Mouse (Mus musculus): ENCODE results near the gene Spata16.

Spata16 gene

DNA sequence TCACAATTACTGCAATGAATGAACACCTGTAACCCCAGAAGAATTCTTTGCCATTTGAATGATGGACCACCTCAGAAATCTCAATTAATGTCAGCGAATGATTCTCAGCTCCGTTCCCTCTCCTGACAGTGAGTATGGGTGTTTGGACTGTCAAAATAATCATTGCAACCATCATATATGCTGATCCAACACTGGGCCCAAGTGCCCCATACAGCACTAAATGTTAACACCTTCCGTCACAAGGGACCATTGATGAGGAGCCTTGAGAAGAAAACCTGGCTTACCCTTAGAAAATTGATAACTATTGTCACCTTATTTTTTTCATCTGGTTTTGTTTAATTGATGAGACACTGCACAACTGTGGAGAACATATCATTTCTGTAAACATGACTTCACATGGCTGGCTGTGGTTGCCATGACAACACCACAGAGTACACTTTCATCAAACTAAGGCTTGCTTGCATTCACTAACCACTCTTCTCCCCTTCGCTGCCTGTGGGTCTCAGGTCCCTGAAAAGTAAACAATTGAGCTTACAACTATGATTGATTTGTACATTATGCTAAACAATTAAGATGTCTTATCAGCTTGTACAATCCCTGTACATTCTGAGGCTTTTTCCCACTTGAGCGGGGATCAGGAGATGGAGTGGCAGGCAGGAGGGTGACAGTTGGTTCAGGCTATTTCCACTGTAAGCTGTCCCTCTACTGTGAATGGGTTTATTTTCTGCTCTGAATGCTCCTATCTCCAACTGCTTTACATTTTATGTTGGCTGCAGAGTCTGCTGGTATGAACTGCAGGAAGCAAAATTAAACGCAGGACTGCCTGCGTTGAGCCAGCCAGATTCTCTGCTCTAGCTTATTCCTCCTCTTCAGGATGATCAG is 189.8 kb downstream of the Spata16 start:
- DNase-seq (ENCODE audit: inconsistent age in 2 of 2, low spot score in 1 of 2) = no peak

DNA sequence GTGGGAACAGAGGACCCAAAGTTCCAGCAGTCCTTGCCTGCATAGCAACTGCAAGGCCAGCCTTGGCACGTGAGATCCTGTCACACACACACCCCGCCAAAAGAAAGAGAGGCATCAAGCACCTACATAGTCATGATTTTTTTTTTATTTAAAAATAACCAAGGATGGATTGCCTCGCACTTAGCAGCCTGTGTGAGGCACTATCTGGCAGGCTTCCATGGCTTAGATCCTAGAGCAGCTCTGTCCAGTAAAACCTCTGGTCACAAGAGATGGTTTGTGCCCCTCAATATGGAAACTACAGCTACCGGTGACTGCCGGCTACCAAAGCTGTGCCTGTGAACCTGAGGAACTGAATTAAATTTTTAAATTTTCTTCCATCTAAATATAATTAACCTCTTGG is 195.5 kb downstream of the Spata16 start:
- no peak for DNase-seq (ENCODE audit: inconsistent age in 2 of 2, low spot score in 1 of 2)

DNA sequence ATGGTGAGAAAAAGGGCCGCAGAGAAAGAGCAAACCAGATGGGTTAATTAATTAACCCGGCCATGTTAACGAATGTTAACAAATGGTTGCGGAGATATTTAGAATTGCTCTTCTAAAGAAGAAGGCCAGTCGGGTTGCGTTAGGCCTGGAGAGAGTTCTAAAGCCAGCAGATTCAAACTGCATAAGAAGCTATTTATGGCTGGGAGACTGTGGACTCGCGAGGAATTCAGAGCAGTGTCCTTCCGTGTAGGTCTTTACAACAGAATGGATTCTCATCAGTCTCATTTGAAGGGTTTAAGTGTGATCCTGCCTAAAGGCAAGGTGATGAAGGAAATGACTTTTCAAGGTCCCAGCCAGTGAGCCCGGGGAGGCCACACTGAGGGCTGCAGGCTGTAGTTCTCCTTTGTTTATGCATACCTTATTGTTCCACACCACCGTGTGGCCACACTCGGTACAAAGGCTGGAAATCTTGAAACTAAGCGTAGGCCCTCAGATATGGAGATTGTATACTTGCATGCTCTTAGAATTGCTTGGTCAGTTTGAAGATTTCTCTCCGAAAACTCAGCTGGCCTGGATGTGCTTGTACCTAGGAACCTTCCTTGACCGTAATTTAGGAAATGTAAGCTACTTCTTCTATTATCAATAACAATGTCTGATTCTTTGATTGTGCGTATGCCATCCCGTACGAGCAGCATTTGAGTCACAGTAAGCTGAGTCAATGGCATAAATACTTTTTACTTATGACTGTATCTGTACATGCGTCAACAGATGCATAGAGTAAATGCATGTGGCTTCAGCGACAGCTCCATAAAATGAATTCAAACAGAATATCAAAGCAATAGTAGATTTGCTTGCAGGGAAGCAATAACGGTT is 197.0 kb downstream of the Spata16 start:
- peak in 1 of 2 experiments; percentile 43 for DNase-seq (ENCODE audit: inconsistent age in 2 of 2, low spot score in 1 of 2)

DNA sequence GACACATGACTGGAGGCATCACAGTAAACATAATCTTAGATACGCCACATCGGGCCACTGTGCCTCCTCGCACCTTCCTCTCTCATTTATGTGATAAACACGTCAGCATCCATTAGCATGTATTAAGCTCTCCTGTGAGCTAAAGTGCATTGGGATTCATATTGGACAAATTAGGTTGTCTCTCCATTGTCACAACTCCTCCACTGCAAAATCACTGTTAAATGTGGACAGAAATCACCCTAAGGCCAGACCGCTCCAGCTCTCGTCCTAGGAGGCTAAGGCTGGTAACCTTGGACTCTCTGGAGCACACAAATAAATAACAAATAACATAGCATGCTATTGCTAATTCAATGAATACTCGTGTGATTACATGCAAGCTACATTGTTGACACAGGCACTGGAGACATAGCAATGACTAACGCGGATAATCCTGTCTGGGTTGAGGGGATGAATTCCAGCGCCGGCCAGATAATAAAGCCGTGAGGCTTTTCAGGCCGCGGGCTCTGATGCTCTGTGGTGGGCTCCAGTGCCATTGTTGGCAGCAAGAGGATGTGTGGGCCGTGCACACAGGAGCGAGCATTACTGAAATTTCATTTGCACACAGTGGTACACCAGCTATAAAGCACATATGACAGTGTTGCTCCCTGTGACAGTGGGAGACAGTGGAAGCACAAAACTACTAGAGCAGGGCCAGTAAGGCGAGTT is 197.8 kb downstream of the Spata16 start:
- DNase-seq (ENCODE audit: inconsistent age in 2 of 2, low spot score in 1 of 2) = no peak

DNA sequence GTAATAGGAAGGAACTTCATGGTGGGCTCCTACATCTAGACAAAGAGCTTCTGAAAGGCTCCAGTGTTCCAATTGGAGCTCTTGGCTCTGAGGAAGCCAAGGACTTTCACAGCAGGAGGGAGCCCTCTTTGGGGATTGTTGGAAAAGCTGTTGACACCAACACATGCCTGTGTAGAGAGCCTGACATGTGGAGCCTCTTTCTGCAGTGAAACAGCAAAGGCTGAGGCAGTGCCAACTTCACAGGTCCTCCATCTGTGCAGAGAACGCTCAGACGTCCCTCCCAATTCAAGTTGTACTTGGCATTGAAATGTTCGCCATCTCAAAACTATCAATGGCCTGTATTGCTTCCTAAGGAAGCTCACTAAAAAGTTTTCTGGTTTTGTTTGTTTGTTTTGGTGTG is 207.6 kb downstream of the Spata16 start:
- no peak for DNase-seq (ENCODE audit: inconsistent age in 2 of 2, low spot score in 1 of 2)

DNA sequence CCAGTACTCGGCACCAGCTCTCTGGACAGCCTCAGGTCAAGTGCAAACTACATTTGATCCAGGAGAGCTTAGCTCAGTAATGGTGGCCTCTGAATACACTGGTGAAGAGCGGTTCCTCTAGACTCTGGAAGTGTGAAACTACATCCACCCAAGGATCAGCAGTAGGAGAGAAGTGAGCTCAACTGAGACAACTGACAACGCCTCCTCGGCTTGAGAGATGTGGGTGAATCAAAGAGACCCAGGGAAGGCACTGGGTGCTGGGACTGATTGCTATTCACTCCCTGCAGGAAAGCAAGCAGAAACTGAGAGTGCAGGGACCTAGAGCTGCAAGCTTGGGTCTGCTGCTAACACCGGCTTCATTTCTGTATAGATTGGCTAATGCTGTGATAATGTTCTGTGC is 210.5 kb downstream of the Spata16 start:
- no peak for DNase-seq (ENCODE audit: inconsistent age in 2 of 2, low spot score in 1 of 2)

DNA sequence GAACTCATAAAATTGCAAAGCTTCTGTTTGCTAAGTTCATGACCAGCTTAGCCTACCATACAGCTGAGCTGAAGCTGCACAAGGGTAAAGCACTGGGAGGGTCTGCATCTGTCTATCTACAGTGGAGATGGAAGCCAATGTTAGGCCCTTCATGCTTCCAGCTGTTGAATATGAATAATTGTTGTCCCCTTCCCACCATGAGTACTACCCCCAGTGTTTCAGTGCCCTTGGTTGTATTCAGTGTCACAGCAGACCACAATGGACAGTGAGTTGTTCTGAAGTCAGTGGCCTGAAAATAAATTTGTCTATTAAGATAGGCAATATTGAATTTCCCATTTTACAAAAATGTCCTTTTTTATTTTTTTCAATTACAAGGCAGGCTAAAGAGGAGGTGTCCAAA is 212.8 kb downstream of the Spata16 start:
- DNase-seq (ENCODE audit: inconsistent age in 2 of 2, low spot score in 1 of 2) = no peak

DNA sequence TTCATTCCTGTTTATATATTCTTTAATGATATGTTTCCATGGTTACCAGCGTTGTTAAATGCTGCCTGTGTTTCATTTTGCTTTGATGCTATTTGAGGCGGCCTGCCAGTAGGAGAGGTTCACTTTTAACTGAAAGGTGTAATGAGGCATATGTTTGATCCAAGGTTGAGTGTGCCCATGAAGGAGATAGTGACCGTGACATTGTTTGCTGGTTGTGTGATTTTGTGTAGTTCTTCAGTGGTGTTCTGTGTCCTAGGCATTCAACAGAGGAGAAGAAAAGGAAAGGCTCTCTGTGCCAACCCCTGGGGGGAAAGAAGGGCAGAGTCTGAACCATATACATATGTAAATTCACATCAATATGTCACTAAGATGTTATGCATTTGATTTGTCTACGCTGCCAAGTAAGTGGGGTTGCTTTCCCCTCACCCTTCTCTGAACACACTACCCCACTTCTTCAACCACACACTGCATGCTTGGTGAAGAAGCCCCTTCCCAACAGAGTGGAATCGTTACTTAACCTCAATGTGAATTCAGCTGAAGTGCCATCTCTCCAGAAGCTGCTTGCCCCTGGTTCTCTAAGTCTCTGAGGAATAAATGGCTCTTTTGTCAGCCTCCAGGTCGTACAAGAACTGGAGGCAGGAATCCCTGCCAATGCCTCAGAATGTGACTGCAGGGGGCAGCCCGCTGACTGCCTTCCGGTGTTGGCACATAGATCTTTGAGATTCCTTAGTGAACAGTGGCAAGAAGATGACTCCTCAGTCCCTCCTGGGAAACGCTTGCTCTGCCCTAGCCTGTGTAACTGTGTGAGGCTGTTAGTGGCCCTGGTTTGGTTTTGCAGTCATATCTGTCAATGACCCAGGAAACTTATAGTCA is 213.5 kb downstream of the Spata16 start:
- no peak for DNase-seq (ENCODE audit: inconsistent age in 2 of 2, low spot score in 1 of 2)

DNA sequence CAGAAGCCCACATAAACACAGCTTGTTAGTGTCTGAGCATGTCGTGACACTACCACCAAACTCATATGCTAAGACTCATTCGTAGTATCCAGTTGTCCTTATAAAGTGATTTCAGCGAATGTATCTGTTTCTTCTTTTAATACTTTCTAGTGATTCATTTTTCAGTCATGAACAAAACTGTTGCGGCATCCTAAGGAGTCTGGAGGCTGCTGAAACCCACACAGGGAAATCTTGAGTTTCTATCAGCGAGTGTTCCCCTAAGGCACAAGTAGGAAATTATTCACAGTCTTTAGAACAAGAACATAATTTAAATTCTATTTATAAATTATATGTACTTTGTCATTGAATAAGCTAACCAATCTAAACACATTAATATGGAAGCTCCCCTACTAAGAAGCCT is 216.1 kb downstream of the Spata16 start:
- no peak for DNase-seq (ENCODE audit: inconsistent age in 2 of 2, low spot score in 1 of 2)

DNA sequence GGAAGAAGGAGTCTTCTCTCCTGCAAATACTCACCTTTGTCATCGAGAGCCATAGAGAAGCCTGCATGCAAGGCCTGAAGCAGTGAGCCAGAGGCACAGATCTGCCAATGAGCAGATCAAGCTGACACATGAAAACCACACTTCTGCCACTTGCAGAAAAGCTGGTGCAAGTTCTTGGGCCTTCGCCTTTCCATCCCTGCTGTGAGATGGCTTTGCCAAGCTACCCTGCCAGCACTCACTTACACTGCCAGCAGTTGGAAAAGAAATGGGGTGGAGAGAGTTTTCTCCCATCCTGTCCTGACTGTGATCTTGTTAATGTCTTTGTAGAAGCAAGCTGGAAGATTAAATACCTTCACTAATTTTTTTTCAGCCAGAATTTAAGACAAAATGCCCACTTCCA is 237.3 kb downstream of the Spata16 start:
- no peak for DNase-seq (ENCODE audit: inconsistent age in 2 of 2, low spot score in 1 of 2)

DNA sequence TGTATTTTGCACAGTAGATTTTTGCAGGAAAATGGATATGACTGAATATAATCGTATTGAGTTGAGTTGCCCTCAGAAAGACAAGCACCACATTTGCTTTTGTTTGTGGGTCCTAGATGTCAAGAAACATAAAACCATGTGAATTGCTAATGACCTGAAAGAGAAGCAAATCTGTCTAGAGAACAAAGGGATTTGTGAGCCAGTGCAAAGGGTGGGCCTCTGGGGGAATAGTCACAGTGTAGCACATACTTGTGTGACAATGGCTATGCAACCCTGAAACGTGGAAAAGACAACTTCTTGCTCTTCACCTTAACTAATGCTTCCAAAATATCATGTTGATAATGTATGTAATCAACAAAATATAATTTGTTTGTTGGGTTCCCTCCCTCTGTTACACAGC is 239.9 kb downstream of the Spata16 start:
- DNase-seq (ENCODE audit: inconsistent age in 2 of 2, low spot score in 1 of 2) = no peak

DNA sequence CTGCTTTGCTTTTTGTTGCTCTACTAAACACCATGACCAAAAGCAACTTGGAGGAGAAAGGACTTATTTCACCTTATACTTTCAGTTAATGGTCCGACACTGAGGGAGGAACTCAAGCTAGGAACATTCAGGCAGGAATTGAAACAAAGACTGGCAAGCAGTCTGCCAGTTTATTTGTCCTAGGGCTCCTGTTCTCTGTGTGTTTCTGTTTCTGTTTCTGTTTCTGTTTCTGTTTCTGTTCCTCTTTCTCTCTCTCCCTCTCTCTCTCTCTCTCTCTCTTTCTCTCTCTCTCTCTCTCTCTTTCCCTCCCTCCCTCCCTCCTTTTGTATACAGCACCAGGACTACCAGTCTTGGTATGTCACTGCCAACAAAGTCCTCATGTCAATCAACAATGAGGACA is 279.2 kb downstream of the Spata16 start:
- no peak for DNase-seq (ENCODE audit: inconsistent age in 2 of 2, low spot score in 1 of 2)

DNA sequence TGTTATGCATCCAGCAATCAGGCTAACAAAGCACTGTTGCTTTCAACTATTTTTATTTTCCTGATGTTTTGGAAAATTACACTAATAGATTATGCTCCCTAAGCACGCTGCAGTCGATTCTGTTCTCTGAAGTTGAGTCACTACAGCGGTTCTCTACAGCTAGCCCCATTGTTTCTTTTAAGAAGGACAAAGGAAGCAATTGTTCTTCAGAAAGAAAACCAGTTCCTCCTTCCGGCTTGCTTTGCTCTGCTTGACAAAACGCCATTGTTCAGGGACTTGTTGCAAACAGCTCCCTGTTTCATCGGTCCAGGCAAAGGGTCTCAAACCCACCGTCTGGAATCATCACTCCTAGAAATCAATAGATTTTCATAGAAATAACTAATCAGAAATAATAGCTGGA is 283.6 kb downstream of the Spata16 start:
- DNase-seq (ENCODE audit: inconsistent age in 2 of 2, low spot score in 1 of 2) = no peak

DNA sequence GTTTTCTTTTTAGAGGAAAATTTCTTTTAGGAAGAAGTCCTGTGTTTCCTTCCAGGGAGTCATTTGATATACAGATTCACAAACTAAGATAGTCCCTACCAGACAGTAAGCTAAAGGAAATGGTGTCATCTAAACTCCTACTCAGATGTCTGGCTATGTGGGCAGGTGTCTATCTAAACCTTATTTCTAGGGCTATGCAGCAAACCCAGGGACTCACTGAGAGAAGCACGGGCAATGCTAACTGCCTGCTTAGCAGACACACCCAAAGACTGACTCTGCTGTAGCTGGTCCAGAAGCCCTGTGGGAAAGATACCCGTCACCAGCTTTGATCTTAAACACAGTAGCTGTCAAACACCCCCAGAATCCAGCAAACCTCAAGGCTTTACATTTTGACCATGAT is 284.2 kb downstream of the Spata16 start:
- no peak for DNase-seq (ENCODE audit: inconsistent age in 2 of 2, low spot score in 1 of 2)

DNA sequence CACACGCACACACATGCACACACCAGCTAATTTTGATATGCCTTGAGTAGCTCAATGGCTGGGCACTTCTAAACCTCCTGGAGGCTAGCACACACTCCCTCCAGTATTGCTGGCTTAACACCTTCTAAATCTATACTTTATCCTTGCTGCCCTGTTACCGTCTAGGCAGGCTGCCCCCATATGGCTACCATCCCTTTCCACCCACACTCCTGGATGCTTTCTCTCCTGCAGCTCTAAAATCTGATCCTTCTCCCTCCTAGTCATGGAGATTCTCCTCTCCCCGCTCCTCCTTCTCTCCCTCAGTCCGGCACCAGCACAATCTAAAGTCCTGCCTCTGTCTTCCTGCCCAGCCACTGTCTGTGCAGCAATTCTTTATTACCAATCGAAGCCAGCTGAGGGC is 286.0 kb downstream of the Spata16 start:
- DNase-seq (ENCODE audit: inconsistent age in 2 of 2, low spot score in 1 of 2) = no peak

DNA sequence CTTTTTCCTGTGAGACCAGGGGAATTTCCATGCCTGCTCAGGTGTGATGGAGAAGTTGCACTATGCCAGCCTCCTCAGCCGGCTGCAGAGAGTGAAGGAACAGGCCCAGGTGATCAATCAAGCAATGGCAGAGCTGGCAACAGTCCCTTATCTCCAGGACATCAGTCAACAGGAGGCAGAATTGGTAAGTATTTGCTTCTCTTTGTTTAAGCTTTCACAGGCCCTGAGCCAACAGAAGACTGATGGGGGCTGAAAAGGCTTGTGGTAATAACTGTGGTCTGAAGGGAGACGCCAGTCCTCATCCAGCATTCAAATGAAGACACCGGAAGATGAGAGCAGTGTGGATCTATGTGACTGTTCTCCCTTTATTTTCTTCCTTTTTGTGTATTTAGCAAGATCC is 286.8 kb downstream of the Spata16 start:
- no peak for DNase-seq (ENCODE audit: inconsistent age in 2 of 2, low spot score in 1 of 2)

DNA sequence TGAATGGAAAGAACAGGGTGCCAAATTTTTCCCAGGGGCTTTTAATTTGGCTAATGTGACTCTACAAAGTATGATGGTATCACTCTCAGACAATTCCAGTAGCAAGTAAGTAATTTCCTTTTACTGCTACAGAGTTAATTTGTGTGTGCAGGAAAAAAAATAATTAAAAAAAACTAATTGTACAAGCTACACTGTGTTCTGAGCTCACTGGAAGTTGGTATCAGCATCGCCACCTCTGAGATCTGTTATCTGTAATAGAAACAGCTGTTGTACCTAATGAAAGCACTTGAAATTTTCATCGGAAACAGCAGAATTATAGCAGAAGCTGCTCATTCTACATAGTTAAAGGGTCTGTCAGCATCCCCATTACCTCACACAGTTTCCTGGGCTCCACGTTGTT is 295.7 kb downstream of the Spata16 start:
- DNase-seq (ENCODE audit: inconsistent age in 2 of 2, low spot score in 1 of 2) = no peak

DNA sequence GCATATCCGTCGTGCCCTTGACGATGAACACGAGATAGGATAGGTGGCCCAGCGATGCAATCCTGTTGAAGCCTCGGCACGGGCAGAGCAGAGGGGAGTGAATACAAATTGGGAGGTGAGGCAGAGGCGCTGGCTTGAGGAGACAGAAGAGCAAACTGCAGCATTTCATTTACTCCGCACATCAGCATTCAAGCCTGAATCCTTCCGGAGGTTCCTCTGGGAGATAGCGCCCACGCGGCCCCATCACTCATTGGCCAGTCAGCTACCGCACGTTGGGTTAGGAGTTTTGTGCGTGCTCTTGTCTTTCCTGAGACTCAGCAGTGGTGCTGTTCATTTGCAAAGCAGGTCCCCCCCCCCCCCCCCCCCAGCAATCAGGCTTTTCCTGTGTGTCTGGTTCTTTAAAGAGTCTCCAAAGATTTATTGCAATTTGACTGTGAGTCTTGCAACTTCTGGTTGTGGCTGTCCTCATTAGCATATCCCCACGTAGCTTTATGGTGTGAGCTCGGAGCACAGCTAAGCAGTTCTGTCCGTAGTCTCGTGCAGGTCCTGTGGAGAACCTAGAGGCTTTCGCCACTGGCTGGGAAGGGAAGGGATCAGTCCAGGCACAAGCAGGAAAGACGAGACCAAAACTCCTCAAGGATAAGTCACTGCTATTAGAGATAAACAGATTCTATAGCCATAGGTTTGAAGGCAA is 299.6 kb downstream of the Spata16 start:
- no peak for DNase-seq (ENCODE audit: inconsistent age in 2 of 2, low spot score in 1 of 2)

DNA sequence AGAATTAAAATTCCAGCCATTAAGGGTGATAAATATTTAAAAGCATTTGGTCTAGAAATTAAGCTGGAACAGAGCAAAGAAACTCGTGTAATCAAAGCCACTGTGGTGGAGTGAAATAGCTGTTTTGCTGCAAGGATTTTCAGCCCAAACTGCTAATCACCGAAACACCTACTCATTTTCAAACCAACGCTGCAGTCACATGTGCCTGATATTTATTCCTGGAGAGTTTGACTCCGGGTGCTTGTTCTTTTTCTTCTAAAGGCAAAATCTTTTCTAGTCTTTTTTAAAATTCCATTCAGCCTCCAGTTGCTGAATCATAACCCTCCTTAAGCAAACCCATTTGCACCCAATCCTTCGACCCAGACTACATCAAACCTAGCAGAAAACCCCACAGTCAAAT is 329.4 kb downstream of the Spata16 start:
- peak in 1 of 2 experiments; percentile 9 for DNase-seq (ENCODE audit: inconsistent age in 2 of 2, low spot score in 1 of 2)
